Mouse (Mus musculus): Measurements from ENCODE around the gene Prdm2. TPM values are rescaled to one million over a fixed set of nuclear protein-coding genes. Genes with fewer than 3 reads are reported as not detected.

The Prdm2 gene
- total RNA-seq, 1 experiment = 11.0 TPM

DNA sequence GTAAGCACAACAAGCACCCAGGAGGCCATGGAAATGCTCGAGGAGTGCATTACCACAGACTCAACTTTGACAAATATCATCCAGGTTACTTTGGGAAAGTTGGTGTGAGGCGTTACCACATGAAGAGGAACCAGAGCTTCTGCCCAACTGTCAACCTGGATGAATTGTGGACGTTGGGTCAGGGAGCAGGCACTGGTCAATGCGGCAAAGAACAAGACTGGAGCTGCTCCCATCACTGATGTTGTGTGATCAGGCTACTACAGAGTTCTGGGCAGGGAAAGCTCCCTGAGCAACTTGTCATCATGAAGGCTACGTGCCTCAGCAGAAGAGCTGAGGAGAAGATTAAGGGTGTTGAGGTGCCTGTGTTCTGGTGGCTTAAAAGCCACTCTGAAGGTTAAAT, 60.2 kb downstream of the Prdm2 start:
- H3K36me3 ChIP-seq (ENCODE audit: control insufficient read depth, insufficient read depth, low read length, poor library complexity, severe bottlenecking) = peaks cover 3% of the 10 kb centered on the region; the same call in 1 of the 2 replicates
- H3K9me3 ChIP-seq (ENCODE audit: control insufficient read depth, insufficient read depth, low read depth, low read length) = no peaks in the 10 kb centered on the region
- TF ChIP-seq ZC3H11A (IDR thresholded peaks at IDR 0.05; ENCODE audit: borderline replicate concordance, low read depth, low read length) (no peak), CHD2 (IDR thresholded peaks at IDR 0.05; ENCODE audit: low read depth, low read length) (no peak), MAFK (IDR thresholded peaks at IDR 0.05; ENCODE audit: insufficient read depth, low read depth, low read length) (no peak), HCFC1 (IDR thresholded peaks at IDR 0.05; ENCODE audit: borderline replicate concordance, insufficient read depth, low read length) (no peak), ZNF384 (IDR thresholded peaks at IDR 0.05; ENCODE audit: low read depth, low read length) (no peak)
- peaks cover 0 to 2% of the 10 kb centered on the region in 2 experiments; a peak in 1 of 4 replicates for H3K4me1 ChIP-seq (ENCODE audit: control insufficient read depth in 2 of 2, insufficient read depth in 2 of 2, low read length in 2 of 2, poor library complexity in 1 of 2)
- in situ Hi-C loops (cut with MboI; ENCODE audit: low sequenced_read_pairs in 2 of 2, unreplicated experiment in 2 of 2) = no loop called here
- H3K27ac ChIP-seq (ENCODE audit: insufficient read depth, low read depth, low read length, poor library complexity, severe bottlenecking) = no peak overlapping the region
- DNase-seq (ENCODE audit: low read depth, low spot score) = no peak
- H3K9ac ChIP-seq (ENCODE audit: insufficient read depth, low read depth, low read length, poor library complexity, severe bottlenecking) = no peak overlapping the region
- H3K4me3 ChIP-seq (ENCODE audit: insufficient read depth in 1 of 2, low read depth in 1 of 2, low read length in 2 of 2, poor library complexity in 1 of 2, severe bottlenecking in 1 of 2) = no peak overlapping the region

DNA sequence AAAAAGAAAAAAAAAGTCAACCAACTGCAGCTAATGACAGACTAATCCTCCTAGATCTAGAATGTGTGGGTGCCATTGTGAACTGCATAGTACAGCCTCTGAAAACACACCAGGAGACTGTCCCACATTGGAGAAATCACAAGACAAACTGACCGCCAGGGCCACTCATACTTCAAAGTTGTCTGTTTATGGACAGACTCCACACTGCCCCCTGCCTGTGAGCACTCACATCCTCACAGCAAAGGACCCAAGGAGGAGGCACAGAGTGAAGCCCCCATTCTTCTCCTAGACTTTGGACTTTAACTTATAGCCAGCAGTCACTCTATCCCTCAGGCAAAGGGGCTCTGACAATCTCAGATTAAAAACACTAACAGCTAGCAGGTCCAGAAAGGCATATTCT, 61.5 kb downstream of the Prdm2 start:
- Histone ChIP-seq H3K4me1 (ENCODE audit: control insufficient read depth in 2 of 2, insufficient read depth in 2 of 2, low read length in 2 of 2, poor library complexity in 1 of 2) (peaks cover 0 to 2% of the 10 kb centered on the region in 2 experiments; a peak in 1 of 4 replicates), H3K36me3 (ENCODE audit: control insufficient read depth, insufficient read depth, low read length, poor library complexity, severe bottlenecking) (peaks cover 3% of the 10 kb centered on the region; the same call in 1 of the 2 replicates), H3K9me3 (ENCODE audit: control insufficient read depth, insufficient read depth, low read depth, low read length) (no peaks in the 10 kb centered on the region), H3K9ac (ENCODE audit: insufficient read depth, low read depth, low read length, poor library complexity, severe bottlenecking) (no peak overlapping the region), H3K4me3 (ENCODE audit: insufficient read depth in 1 of 2, low read depth in 1 of 2, low read length in 2 of 2, poor library complexity in 1 of 2, severe bottlenecking in 1 of 2) (no peak overlapping the region), H3K27ac (ENCODE audit: insufficient read depth, low read depth, low read length, poor library complexity, severe bottlenecking) (no peak overlapping the region)
- peak; percentile 24 for DNase-seq (ENCODE audit: low read depth, low spot score)
- TF ChIP-seq ZC3H11A (IDR thresholded peaks at IDR 0.05; ENCODE audit: borderline replicate concordance, low read depth, low read length) = no peak
- no peak for TF ChIP-seq HCFC1 (IDR thresholded peaks at IDR 0.05; ENCODE audit: borderline replicate concordance, insufficient read depth, low read length)
- no peak for TF ChIP-seq MAFK (IDR thresholded peaks at IDR 0.05; ENCODE audit: insufficient read depth, low read depth, low read length)
- in situ Hi-C loops (cut with MboI; ENCODE audit: low sequenced_read_pairs in 2 of 2, unreplicated experiment in 2 of 2) = no loop called here

DNA sequence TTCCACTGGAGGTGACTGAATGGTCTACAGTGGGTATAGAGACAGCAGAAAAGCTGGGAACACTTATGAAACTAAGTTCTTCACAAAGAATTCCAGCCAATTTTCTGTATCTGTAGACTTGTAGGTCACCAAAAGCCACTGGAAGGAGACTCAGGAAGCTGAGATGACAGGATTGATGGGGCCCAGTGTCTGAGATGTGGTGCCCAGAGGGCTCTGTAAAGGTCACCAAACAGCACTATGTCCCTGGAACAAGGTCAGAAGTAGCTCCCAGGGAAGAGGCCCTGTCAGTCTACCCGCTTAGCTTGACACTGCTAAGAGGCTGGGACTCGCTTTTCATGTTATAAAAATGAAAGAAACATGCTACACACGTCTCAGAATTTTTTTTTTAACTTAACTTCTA, 65.1 kb downstream of the Prdm2 start:
- Histone ChIP-seq H3K4me3 (ENCODE audit: insufficient read depth in 1 of 2, low read depth in 1 of 2, low read length in 2 of 2, poor library complexity in 1 of 2, severe bottlenecking in 1 of 2) (no peak overlapping the region), H3K36me3 (ENCODE audit: control insufficient read depth, insufficient read depth, low read length, poor library complexity, severe bottlenecking) (no peaks in the 10 kb centered on the region), H3K9me3 (ENCODE audit: control insufficient read depth, insufficient read depth, low read depth, low read length) (no peaks in the 10 kb centered on the region), H3K27ac (ENCODE audit: insufficient read depth, low read depth, low read length, poor library complexity, severe bottlenecking) (no peak overlapping the region), H3K9ac (ENCODE audit: insufficient read depth, low read depth, low read length, poor library complexity, severe bottlenecking) (no peak overlapping the region), H3K4me1 (ENCODE audit: control insufficient read depth in 2 of 2, insufficient read depth in 2 of 2, low read length in 2 of 2, poor library complexity in 1 of 2) (peaks cover 0 to 2% of the 10 kb centered on the region in 2 experiments; a peak in 1 of 4 replicates)
- no peak for DNase-seq (ENCODE audit: low read depth, low spot score)
- TF ChIP-seq HCFC1 (IDR thresholded peaks at IDR 0.05; ENCODE audit: borderline replicate concordance, insufficient read depth, low read length) (no peak), CHD2 (IDR thresholded peaks at IDR 0.05; ENCODE audit: low read depth, low read length) (no peak), MAFK (IDR thresholded peaks at IDR 0.05; ENCODE audit: insufficient read depth, low read depth, low read length) (no peak), ZNF384 (IDR thresholded peaks at IDR 0.05; ENCODE audit: low read depth, low read length) (no peak), ZC3H11A (IDR thresholded peaks at IDR 0.05; ENCODE audit: borderline replicate concordance, low read depth, low read length) (no peak)
- in situ Hi-C loops (cut with MboI; ENCODE audit: low sequenced_read_pairs in 2 of 2, unreplicated experiment in 2 of 2) = no loop called here

DNA sequence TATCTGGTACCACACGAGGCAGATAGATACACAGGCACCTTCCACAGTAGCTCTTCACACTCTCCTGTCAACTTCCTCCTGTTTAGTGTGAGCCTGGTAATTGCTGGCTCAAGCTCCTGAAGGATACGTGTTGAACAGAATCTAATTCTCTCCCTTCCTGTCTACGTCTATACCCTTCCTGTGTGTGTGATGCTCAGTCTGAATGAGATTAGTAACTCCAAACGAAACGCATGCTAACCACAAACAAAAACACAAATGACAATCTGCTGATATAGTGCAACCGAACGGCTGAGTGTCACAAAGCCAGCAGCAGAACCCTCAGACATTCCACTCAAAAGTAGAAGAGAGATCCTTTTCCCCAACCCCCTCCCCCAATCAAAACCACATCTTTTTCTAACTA, 69.2 kb downstream of the Prdm2 start:
- H3K9ac ChIP-seq (ENCODE audit: insufficient read depth, low read depth, low read length, poor library complexity, severe bottlenecking) = no peak overlapping the region
- no peaks in the 10 kb centered on the region for H3K9me3 ChIP-seq (ENCODE audit: control insufficient read depth, insufficient read depth, low read depth, low read length)
- no peak overlapping the region for H3K4me3 ChIP-seq (ENCODE audit: insufficient read depth in 1 of 2, low read depth in 1 of 2, low read length in 2 of 2, poor library complexity in 1 of 2, severe bottlenecking in 1 of 2)
- DNase-seq (ENCODE audit: low read depth, low spot score) = no peak
- no peak overlapping the region for H3K27ac ChIP-seq (ENCODE audit: insufficient read depth, low read depth, low read length, poor library complexity, severe bottlenecking)
- in situ Hi-C loops (cut with MboI; ENCODE audit: low sequenced_read_pairs in 2 of 2, unreplicated experiment in 2 of 2) = no loop called here
- H3K36me3 ChIP-seq (ENCODE audit: control insufficient read depth, insufficient read depth, low read length, poor library complexity, severe bottlenecking) = peaks cover 3% of the 10 kb centered on the region
- H3K4me1 ChIP-seq (ENCODE audit: control insufficient read depth in 2 of 2, insufficient read depth in 2 of 2, low read length in 2 of 2, poor library complexity in 1 of 2) = no peaks in the 10 kb centered on the region; a peak in 1 of 4 replicates
- TF ChIP-seq ZNF384 (IDR thresholded peaks at IDR 0.05; ENCODE audit: low read depth, low read length) (no peak), ZC3H11A (IDR thresholded peaks at IDR 0.05; ENCODE audit: borderline replicate concordance, low read depth, low read length) (no peak), HCFC1 (IDR thresholded peaks at IDR 0.05; ENCODE audit: borderline replicate concordance, insufficient read depth, low read length) (no peak), MAFK (IDR thresholded peaks at IDR 0.05; ENCODE audit: insufficient read depth, low read depth, low read length) (no peak), CHD2 (IDR thresholded peaks at IDR 0.05; ENCODE audit: low read depth, low read length) (no peak)
